Mouse (Mus musculus): ENCODE data around the gene Exoc4. TPM values are rescaled to one million over a fixed set of nuclear protein-coding genes. Genes with fewer than 3 reads are reported as not detected.

The Exoc4 gene
- polyA plus RNA-seq, 1 experiment = 20.6 TPM

DNA sequence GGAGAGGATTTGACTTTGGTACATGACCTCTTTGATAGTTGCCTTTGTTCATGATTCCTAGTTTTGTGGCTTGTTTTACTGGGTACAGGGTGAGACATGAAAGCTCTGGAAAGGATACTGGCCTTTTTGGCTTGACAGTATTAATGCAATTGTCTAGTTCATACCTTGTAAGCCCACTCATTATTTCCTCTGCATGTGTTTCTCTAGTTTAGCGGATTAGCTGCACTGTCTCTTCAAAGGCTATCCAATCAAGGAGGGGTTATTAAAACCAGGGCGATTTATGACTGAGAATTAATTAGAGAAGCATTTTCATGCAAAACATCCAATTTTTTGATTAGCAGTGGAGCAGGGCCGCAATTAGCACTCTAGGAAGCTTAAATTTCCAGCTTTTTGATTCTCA, 216.5 kb downstream of the Exoc4 start:
- DNase-seq (ENCODE audit: extremely low spot score in 1 of 2, low spot score in 1 of 2) = no peak

DNA sequence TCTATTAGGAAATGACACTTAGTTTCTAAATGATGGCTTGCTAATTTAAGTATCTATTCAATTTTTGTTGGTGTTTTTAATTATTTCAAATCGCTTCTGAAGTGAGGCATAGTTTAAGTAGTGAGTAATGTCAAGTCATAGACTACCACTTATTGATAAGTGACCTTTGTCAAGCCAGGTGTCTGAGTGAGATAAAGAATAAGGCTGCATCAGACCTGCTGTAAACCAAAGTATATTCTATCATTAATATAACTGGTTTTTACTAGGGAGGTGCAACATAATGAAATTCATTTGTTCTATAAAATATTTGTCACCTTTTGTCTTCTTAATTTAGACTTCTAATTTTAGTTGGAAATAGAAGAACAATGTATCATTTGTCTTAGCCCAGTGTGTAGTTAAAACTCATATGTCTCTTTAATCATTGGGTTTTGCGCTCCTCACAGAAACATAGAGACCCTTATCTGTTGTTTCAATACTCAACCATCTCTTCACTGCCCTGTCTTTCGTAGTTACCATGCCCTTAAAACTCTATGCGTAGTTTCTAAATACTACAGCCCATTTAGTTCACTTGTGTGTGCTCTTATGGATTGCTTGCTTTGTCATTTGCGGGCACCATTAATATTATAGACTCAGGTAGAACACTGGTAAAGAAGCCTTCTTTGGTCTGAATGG, 217.4 kb downstream of the Exoc4 start:
- DNase-seq (ENCODE audit: extremely low spot score in 1 of 2, low spot score in 1 of 2) = no peak

DNA sequence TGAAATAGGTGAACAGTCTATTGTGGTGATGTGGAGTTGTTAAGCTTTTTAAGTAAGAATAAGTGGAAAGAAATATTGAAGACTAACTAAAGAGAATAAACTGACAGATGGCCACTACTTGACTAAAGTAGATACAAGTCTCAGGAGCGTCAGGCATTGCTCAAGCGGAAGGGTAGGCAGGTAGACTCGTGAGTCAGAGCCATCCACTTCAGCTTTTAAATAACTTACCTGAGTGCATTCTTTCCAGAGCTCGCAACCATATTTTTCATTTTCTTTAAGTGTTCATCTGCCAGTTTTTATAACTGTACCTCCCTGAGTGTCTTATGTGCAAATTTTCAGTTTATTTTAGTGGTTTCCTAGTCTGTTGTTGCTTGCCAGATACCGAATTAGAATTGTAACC, 219.6 kb downstream of the Exoc4 start:
- no peak for DNase-seq (ENCODE audit: extremely low spot score in 1 of 2, low spot score in 1 of 2)

DNA sequence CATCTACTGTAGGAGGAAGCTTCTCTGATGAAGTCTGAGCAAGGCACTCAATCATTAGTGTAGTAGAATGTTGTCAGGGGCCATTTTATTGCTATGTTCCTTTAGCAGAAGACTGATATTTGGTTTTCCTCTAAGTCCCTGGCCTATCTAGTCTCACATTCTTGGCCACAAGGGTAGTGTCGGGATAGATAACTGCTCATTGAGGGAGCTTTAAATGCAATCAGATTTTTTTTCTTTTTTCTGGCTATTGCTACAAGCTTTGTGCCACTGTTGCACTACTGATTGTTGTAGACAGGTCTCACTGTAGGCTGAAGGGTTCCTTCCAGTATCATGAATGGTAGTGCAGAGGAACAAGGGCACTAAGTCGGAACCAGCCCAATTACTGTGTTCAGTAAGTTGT, 227.2 kb downstream of the Exoc4 start:
- DNase-seq (ENCODE audit: extremely low spot score in 1 of 2, low spot score in 1 of 2) = no peak

DNA sequence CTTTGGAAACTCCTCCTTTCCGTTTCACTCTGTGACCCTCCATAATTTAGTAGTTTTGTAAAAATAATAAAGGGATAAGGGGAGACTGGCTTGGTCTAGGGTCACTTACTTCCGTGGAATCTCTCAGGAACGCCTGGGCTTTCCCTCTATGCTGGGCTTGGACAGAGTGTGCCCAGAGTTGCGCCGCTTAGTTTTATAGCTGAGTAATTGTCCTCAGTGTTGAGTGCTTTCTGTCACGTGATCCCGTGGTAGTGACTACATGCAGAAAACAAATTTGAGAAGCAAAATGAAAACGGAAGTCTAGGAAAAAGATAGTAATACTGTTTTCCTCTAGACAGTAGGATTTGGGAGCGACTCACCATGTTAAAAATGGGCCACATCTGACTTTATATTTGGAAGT, 235.7 kb downstream of the Exoc4 start:
- DNase-seq (ENCODE audit: extremely low spot score in 1 of 2, low spot score in 1 of 2) = no peak

DNA sequence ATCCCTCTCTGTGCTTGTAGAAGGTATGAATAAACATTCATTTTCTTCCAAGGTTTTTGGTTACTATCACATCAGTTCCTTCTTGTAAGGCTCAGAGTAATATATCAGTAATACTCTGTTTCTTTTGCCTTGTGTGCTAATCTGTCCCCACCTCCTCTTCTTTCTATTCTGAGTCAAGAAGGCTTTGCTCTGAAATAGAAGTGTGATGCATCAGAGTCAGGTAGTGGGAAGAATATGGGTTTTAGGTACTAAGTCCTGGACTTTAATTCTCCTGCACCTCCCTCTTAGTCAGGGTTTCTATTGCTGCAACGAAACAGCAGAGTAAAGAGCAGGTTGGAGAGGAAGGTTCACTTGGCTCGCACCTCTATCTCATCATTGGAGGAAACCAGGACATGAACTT, 240.9 kb downstream of the Exoc4 start:
- DNase-seq (ENCODE audit: extremely low spot score in 1 of 2, low spot score in 1 of 2) = peak in 1 of 2 experiments; percentile 22

DNA sequence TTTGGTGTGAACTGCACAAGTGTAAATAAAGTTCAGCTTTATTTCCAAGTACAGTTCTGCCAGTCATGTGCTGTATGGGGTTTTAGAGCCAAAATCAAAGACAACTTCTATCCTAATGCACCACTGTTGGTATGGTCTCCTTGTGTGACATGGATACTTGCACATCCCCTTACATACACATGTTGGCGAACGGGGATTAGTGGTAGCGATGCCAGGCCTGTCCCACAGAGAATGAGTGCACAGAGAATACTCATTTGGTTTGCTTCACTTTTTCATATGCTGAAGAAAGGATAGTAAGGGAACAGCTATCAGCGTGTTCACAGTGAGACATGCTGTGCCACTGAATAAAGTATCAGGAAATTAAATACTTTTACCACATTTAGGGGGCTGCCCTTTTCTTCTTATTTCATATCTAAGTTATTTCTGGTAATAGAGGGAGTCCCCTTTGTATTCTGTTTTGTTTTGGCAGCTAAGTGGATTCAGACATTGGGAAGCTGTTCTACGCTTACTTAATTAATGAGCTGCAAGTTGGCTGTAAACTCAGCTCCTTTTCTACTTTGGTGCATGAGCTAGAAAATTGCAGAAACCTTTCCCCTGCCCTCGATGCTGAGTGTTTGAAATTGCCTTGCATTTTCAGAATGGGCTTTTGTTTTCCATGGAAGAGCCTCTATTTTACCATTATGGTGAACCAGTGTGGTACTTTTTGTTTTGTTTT, 247.4 kb downstream of the Exoc4 start:
- no peak for DNase-seq (ENCODE audit: extremely low spot score in 1 of 2, low spot score in 1 of 2)

DNA sequence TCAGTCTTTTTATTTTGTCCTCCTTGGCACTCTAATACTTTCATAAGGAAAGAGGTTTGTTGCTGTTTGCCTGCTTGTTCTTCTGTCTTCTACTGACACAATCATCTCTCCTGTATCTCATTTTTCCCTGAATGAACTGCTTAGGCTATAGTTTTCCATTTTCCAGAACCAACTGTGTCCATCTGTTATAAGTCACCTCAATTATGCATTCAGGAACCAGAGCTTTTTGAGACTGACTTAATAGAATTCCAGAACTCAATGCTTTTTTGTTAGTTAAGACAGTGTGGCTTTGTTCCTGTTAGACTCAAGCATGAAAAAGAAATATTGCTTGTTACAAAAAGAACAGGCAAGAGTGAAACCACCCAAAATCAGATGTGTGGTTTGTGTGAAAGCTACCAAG, 248.5 kb downstream of the Exoc4 start:
- DNase-seq (ENCODE audit: extremely low spot score in 1 of 2, low spot score in 1 of 2) = no peak

DNA sequence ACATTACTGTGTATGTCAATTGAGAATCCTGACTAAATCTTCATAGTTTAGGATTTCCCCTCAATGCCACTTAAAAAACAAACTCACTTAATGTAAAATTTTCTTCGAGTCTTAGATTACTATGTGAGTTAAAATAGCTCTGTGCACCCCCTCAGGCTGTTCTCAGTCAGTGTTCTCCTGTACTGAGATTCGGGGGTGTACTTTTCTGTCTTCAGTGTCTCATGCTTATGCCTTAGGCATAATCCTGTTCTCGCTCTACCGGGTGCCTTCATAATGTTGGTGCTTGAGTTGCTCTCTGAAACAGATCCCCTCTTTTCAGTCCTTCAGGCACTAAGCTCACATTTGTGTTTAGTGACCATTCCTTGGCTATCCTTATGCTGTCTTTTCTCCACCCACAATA, 253.5 kb downstream of the Exoc4 start:
- DNase-seq (ENCODE audit: extremely low spot score in 1 of 2, low spot score in 1 of 2) = peak; percentile 19 to 56

DNA sequence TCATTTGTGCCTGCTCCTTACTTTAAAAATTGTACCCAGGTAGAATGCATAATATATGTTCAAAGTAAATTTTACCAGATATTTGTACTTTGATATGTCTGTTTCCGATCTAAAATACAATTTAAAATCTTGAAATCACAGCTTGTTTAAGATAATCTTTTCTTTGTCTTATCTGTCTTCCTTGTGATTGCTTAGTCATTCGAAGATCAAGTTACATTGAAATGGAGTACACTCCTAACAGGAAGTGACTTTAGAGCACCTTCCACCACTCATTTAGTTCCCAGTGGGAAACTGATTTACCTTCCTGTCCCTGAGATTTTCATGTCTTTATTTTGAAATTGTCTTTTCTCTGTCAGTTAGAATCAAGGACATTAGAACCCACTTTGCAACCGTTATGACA, 254.5 kb downstream of the Exoc4 start:
- DNase-seq (ENCODE audit: extremely low spot score in 1 of 2, low spot score in 1 of 2) = no peak

DNA sequence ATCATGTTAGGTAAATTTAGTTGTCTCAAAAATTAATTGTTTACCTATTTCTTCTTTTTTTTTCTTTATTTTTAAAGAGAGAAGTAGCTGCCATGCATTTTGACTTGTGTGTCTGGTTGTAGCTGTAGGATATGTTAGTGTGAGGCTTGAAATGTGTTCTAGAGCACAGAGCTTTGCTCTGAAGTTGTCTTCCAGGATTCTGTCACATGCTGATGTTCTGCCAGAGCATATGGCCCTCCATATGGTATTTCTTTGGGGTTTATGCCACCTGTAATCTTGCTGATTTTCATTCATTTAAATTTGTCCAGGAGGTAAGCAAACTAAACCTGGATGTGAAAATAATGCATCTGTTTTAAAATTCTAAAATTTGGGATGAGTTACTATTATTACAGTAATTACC, 258.2 kb downstream of the Exoc4 start:
- DNase-seq (ENCODE audit: extremely low spot score in 1 of 2, low spot score in 1 of 2) = peak in 1 of 2 experiments; percentile 38

DNA sequence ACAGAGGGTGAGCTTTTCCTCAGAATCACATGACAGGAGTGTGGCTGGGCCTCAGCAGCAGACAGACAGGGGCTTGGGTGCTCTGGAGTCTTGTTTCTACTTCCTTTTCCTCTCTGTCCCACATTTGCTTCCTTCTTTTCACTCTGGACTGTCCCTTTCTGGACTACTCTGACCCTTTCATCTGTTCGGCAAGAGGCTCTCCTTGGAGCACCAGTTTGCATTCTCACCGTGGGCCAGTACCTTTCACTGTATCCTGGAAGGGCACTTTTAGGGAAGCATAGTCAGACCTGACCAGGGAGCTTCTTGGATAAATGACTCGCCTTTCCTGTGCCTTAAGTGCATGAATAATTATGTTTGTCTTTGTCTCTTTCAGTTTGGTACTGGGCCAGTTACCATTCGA, 266.5 kb downstream of the Exoc4 start:
- no peak for DNase-seq (ENCODE audit: extremely low spot score in 1 of 2, low spot score in 1 of 2)

DNA sequence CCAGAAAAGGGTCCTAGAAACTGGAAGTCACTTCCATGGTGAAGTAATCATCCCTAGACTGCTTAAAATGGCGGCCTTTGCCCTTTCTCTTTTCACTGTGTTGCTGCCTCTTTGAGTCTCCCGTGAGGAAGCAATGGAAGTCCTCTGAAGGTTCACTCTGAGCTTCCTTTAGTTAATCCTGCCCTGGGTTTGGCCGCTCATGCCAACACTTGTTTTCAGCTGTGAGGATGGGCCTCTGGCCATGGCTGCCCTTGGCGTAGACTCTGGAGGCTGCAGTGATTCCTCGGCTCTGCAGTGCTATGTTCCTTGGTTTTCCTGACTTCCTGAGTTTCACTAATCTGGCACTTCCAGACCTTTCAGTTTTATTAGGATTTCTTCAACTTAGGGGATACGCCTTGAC, 267.9 kb downstream of the Exoc4 start:
- no peak for DNase-seq (ENCODE audit: extremely low spot score in 1 of 2, low spot score in 1 of 2)

DNA sequence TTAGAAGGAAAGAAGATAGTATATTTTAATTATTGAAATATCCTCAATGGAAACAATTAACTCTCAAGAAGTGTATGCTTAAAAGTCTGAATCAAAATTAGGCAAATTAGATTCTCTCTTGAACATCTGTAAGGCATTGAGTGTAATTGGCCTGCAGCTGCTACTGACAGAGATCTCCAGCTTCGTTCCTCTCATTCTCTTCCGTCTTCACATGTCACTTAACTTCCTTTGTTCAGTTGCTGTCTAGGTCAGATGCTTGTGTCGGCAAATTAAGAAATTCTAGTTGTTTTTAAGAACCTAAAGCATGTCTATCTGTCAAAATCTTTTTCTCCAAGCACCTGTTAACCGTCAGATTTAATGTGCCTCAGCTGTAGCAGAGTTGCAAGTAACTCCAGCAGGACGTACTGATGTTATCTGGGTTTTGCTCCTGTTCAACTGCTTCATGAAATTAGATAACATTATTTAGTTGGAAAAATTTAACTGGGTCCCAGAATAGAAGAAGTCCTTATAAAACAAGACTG, 269.1 kb downstream of the Exoc4 start:
- no peak for DNase-seq (ENCODE audit: extremely low spot score in 1 of 2, low spot score in 1 of 2)

DNA sequence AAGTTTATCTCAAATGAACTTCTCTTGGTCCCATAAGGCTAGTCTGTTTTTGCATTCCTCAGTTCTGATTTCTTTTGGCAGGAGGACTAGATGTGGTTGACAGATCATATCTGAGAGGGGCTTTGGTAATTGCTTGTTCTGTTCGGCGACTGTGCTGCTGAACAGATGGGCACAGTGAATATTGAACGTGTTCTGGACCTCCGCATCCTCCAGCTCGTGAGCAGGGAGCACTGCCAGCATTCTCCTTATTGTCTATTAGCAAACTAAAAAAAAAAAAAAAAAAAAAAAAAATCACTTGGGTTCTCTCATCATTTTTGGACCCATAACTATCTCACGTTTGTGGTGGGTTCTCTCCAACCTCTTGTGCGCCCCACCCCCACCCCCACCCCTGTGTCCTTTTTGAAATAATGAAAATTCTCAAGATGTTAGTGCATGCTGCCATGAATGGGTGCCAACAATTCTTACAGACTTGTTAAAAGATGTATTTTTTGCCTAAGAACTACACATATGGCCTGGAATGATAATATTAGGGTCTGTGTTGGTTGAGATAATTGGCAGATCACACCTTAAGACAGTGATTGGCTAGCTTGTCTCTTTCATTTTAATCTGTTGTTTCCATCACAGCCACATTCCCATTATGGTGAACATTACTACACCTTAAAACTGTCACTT, 276.9 kb downstream of the Exoc4 start:
- DNase-seq (ENCODE audit: extremely low spot score in 1 of 2, low spot score in 1 of 2) = peak in 1 of 2 experiments; percentile 28

DNA sequence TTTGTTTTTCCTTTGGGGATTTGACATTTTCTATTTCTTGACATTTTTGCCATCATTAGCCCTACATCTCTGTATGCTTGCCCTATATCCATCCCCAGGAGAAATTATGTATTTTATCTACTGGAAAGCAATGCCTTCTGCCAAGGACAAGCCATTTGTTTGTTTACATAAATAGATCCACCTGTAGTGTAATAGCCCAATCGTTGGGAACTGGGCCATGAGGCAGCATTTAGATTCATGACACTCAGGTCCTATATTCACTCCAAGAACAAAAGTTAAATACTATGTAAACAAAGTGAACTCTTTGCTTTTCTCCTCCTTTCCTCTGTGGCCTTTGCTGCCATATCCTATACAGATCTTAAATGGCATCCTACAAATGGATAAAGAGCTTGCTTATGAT, 291.5 kb downstream of the Exoc4 start:
- DNase-seq (ENCODE audit: extremely low spot score in 1 of 2, low spot score in 1 of 2) = no peak

DNA sequence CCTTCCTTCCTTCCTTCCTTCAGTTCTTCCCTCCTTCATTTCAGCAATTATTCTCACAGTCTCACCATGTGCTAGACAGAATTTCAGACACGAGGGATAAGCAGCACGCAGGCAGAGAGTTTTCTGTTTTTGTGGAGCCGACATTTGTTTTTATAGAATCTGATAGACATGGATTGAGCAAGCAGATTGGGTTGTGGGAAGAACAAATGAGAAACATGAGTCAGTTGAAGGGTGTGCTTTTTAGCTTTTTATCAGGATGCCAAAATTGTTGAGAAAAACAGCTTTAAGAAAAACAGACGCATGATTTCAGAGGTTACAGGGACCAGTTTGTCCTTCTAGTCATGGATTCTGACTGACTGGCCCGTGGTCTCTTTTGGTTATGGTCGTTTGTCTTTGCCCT, 293.8 kb downstream of the Exoc4 start:
- peak in 1 of 2 experiments; percentile 43 for DNase-seq (ENCODE audit: extremely low spot score in 1 of 2, low spot score in 1 of 2)

DNA sequence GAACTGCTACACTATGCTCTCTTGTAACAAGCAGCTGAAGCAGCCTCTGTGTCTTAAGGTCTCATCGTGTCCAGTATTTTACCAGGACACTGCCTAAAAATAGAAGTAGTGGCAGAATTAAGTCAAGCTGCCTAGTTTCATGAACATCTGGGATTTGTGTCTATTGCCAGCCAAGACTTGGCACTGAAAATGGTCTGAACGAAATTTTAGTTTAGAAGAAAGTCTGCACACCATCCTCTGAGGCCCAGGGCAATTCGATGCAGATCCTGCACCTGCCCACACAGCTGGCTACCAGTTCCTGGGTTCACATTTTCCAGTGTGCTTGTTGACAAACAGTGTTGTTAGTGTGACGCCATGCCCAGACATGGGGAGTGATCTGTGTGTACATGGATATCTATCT, 303.0 kb downstream of the Exoc4 start:
- peak in 1 of 2 experiments; percentile 15 for DNase-seq (ENCODE audit: extremely low spot score in 1 of 2, low spot score in 1 of 2)

DNA sequence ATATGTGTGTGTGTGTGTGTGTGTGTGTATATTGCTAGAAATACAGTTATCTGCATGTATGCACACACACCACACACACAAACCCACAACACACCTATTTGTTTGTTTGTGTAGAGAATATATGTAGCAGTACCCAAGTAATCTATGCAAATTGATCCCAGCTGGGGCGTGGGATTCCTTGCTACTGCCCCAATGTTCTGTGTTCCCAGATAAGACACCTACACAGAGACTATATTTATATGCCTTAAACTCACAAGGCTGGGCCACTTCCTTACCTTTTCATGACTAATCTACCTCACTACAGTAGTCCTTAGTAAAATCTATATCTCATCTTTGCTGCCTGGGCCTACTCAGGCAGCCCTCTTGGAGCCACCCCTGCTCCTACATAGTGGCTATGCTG, 312.0 kb downstream of the Exoc4 start:
- DNase-seq (ENCODE audit: extremely low spot score in 1 of 2, low spot score in 1 of 2) = peak; percentile 35 to 62

DNA sequence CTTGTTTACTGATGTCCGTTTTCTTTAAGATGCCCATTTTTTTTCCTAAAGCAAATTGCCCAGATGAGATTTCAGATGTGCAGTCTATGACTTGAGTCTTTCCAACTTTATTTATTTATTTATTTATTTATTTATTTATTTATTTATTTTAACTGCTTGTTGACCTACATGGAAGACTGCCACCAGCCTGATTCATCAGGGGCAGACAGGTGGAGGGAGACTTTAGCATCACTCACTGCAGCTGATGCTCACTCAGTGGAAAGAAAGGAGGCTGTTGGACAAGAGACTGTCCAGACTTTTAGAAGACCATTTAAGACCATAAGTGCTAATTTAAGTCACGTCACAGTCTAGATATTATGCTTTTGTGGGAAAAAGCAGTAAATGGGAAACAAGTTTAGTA, 313.0 kb downstream of the Exoc4 start:
- no peak for DNase-seq (ENCODE audit: extremely low spot score in 1 of 2, low spot score in 1 of 2)

DNA sequence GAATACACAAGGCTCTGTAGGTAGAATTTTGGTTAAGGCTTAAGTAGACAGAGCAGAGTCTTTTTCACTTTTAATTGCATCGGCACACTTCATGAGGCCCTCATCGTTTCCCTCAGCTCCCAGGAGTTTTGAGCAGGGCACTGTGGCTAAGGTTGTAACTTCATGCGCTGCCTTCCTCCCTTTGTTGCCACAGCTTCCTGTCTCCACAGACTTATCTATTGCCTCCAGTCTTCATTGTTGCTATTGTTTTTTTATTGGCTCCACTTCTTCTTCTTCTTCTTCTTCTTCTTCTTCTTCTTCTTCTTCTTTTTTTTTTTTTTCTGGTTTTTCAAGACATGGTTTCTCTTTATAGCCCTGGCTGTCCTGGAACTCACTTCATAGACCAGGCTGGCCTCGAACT, 327.1 kb downstream of the Exoc4 start:
- DNase-seq (ENCODE audit: extremely low spot score in 1 of 2, low spot score in 1 of 2) = no peak

DNA sequence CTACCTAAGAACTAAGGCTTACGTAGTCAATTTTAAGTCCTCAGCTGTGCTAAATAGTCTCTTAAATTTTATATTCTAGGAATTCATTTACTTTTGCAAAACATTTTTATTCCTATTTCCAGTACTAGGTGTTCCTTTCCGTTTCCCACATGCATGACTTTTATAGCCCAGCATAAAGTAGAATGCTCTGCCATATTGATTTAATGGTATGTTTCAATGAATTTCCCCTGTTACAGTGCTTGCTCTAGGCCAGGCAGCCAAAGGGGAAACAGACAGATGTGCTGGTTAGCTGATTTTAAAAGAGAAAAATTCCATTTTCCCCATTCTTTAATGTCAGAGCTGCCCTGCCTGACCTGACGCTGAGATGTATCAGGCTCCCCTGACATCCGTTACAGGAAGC, 359.6 kb downstream of the Exoc4 start:
- no peak for DNase-seq (ENCODE audit: extremely low spot score in 1 of 2, low spot score in 1 of 2)
